Mouse (Mus musculus) gastrocnemius, postnatal 14 days (tissue): ENCODE data around the gene Zcchc3. TPM values are rescaled to one million over a fixed set of nuclear protein-coding genes. Genes with fewer than 3 reads are reported as not detected.

Experiments
- DNase-seq: peaks from one replicate; pipeline ENCODE4 v3.0.0; 2021; ENCODE audit warnings: mixed read lengths
- intact Hi-C: fragments of 180-260 bp; cut with DNase I; formaldehyde crosslinking; loops from one replicate; pipeline ENCODE4 v1.15.1; 2025; ENCODE audit warnings: low total_unique reads
- total RNA-seq, 2 experiments: library from RNA; stranded (reverse); gene quantifications; 2 replicates each; pipeline ENCODE4 v1.2.3; 2021

The Zcchc3 gene
- total RNA-seq, 2 experiments from 2014 or later, result 2.7 to 3.2 TPM

- DNase-seq, result no peak
- intact Hi-C loops, result no loop called here
Observed at GRCm38 (mm10) chr2:152372661-152373060, 42.2 kb downstream of the Zcchc3 start.

GRCm38 (mm10) chr2:152372104-152372503 lies 42.7 kb downstream of the Zcchc3 start:
- intact Hi-C loops, result no loop called here

GRCm38 (mm10) chr2:152368532-152369140 lies 46.2 kb downstream of the Zcchc3 start:
- intact Hi-C loops, result no loop called here
- peak; percentile 32 for DNase-seq

More at GRCm38 (mm10) chr2:152372104-152372503, 42.7 kb downstream of the Zcchc3 start:
- no peak for DNase-seq

GRCm38 (mm10) chr2:152367917-152368316 lies 46.9 kb downstream of the Zcchc3 start:
- intact Hi-C loops, result no loop called here
- no peak for DNase-seq

DNA sequence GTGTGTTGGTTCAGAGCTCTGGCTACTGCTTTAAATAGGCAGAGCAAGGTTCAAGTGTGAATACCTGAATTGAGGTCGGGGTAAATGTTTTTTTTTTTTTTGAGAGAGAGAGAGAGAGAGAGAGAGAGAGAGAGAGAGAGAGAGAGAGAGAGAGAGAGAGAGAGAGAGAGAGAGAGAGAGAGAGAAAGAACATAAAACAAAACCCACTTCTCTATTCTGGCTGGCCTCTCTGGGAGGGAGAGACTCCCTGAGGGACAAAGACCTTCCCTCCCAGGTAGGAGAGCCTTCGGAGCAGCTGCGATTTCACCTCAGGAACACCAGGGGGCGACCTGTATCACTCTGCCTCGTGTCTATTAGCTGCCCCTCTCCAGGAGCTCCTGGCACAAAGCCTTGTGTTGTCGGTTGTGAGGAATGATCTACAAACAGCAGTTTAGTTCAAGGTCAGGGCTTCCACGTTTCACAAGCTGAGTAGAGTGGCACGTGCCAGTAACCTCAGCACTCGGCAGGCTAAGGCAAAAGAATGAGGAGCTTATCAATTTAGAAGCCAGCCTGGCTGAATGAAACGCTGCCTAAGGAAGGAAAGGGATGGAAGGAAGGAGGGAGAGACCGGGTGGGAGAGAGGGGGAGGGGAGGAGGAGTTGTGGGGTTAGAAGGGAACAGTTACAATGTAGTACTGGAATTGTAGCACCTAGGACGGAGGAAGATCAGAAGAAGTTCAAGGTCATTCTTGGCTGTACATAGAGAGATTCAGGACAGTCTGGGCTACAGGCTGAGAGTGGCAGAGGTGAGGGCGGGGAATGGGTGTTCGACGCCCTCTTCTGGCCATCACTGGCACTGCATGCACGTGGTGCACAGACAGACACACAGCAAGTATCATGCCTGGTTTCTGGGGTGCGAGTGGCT lies 51.3 kb downstream of the Zcchc3 start:
- DNase-seq, result peak; percentile 73
- intact Hi-C loops, result no loop called here

Other genes with a start within 250 kb of the Zcchc3 start
- gene Csnk2a1, start 188.2 kb downstream of the Zcchc3 start, total RNA-seq, result 10 to 100 TPM; 64.5 to 73.4 TPM
- gene Tbc1d20, start 121.2 kb downstream of the Zcchc3 start, total RNA-seq, result 10 to 100 TPM; 28.8 to 33.2 TPM
- 10 to 100 TPM; 31.1 to 34.8 TPM for gene Rbck1, start 82.4 kb downstream of the Zcchc3 start, total RNA-seq
- gene Trib3, start 71.0 kb downstream of the Zcchc3 start, total RNA-seq, result 1 to 10 TPM; 1.0 to 1.6 TPM
- not detected for gene Nrsn2, start 38.4 kb downstream of the Zcchc3 start, total RNA-seq
- gene Sox12, start 17.0 kb downstream of the Zcchc3 start, total RNA-seq, result 1 to 10 TPM; 2.9 to 4.3 TPM
- not detected for gene 6820408C15Rik, start 560 bp upstream of the Zcchc3 start, total RNA-seq
- gene Defb23, start 49.6 kb upstream of the Zcchc3 start, total RNA-seq, result not detected
- gene Defb20, start 62.0 kb upstream of the Zcchc3 start, total RNA-seq, result not detected
- gene Defb22, start 75.1 kb upstream of the Zcchc3 start, total RNA-seq, result not detected
- gene Defb26, start 96.7 kb upstream of the Zcchc3 start, total RNA-seq, result not detected
- not detected for gene Defb28, start 103.2 kb upstream of the Zcchc3 start, total RNA-seq
- not detected for gene Defb29, start 125.1 kb upstream of the Zcchc3 start, total RNA-seq
- not detected for gene Gm17416, start 154.3 kb upstream of the Zcchc3 start, total RNA-seq
- not detected for gene Defb21, start 157.7 kb upstream of the Zcchc3 start, total RNA-seq
- gene Defb19, start 165.3 kb upstream of the Zcchc3 start, total RNA-seq, result not detected
- not detected for gene Defb45, start 184.4 kb upstream of the Zcchc3 start, total RNA-seq
- gene Defb36, start 189.3 kb upstream of the Zcchc3 start, total RNA-seq, result not detected
- 1 to 10 TPM; 1.3 to 1.4 TPM for gene Defb25, start 208.0 kb upstream of the Zcchc3 start, total RNA-seq
- gene Rem1, start 211.9 kb upstream of the Zcchc3 start, total RNA-seq, result 1 to 10 TPM; 5.2 to 7.3 TPM